Mouse (Mus musculus): ENCODE data around the gene Fam213b. TPM values are rescaled to one million over a fixed set of nuclear protein-coding genes. Genes with fewer than 3 reads are reported as not detected.

The Fam213b gene
- polyA plus RNA-seq, 1 experiment, result 30.7 TPM

- TF ChIP-seq POLR2A (IDR thresholded peaks at IDR 0.05; ENCODE audit: borderline replicate concordance, extremely low read depth, insufficient read depth, insufficient read length, poor library complexity, severe bottlenecking) (no peak), CTCF (IDR thresholded peaks at IDR 0.05; ENCODE audit: borderline replicate concordance, extremely low read depth, insufficient read depth, insufficient read length) (no peak)
- DNase-seq (ENCODE audit: low read depth), result no peak
Measured at GRCm38 (mm10) chr4:154922291-154922690, 23.4 kb upstream of the Fam213b start.

- no peak for TF ChIP-seq POLR2A (IDR thresholded peaks at IDR 0.05; ENCODE audit: borderline replicate concordance, extremely low read depth, insufficient read depth, insufficient read length, poor library complexity, severe bottlenecking)
- TF ChIP-seq CTCF (IDR thresholded peaks at IDR 0.05; ENCODE audit: borderline replicate concordance, extremely low read depth, insufficient read depth, insufficient read length), result no peak
- no peak for DNase-seq (ENCODE audit: low read depth)
Measured at GRCm38 (mm10) chr4:154916662-154917061, 17.7 kb upstream of the Fam213b start.

DNA sequence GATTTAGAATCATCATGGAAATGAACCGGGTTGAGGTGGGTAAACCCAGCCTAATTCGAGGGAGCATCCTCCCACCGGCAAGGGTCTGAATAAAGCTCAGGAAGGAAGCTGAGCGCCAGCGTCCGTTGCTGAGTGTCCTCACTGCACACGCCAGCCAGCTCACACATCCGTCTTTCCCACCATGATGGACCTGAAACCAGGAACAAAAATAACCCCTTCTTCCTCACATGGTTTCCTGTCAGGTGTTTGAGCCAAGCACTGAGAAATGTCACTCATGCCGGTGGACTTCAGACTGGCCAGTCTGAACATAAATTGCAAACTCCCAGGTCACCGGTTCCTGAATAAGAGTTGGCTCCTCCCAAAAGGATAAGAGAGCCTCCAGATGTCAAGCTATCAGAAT lies 16.4 kb upstream of the Fam213b start:
- no peak for DNase-seq (ENCODE audit: low read depth)
- no peak for TF ChIP-seq POLR2A (IDR thresholded peaks at IDR 0.05; ENCODE audit: borderline replicate concordance, extremely low read depth, insufficient read depth, insufficient read length, poor library complexity, severe bottlenecking)
- TF ChIP-seq CTCF (IDR thresholded peaks at IDR 0.05; ENCODE audit: borderline replicate concordance, extremely low read depth, insufficient read depth, insufficient read length), result no peak

GRCm38 (mm10) chr4:154914707-154915106 lies 15.8 kb upstream of the Fam213b start:
- no peak for DNase-seq (ENCODE audit: low read depth)
- no peak for TF ChIP-seq CTCF (IDR thresholded peaks at IDR 0.05; ENCODE audit: borderline replicate concordance, extremely low read depth, insufficient read depth, insufficient read length)
- no peak for TF ChIP-seq POLR2A (IDR thresholded peaks at IDR 0.05; ENCODE audit: borderline replicate concordance, extremely low read depth, insufficient read depth, insufficient read length, poor library complexity, severe bottlenecking)

GRCm38 (mm10) chr4:154914252-154914651 lies 15.3 kb upstream of the Fam213b start:
- TF ChIP-seq CTCF (IDR thresholded peaks at IDR 0.05; ENCODE audit: borderline replicate concordance, extremely low read depth, insufficient read depth, insufficient read length) (no peak), POLR2A (IDR thresholded peaks at IDR 0.05; ENCODE audit: borderline replicate concordance, extremely low read depth, insufficient read depth, insufficient read length, poor library complexity, severe bottlenecking) (no peak)

DNA sequence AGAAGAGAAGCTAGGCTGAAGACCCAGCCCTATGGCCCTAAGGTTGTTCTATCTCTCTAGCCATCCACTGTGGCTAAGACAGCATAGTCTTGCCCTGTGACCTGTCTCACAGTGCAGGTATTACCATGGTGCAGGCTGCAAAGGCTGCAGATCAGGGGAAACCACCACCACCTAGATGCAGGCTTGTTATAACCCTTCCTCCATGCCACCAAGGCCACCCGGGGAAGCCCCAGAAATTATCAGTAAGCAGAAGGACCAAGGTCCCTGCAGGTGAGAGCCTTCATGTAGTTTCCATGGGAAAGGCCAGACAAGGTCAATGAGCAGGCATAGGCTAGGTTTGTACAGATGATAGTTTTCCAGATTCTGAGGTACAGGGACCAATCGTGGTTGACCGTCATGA lies 14.9 kb upstream of the Fam213b start:
- no peak for DNase-seq (ENCODE audit: low read depth)
- no peak for TF ChIP-seq CTCF (IDR thresholded peaks at IDR 0.05; ENCODE audit: borderline replicate concordance, extremely low read depth, insufficient read depth, insufficient read length)
- no peak for TF ChIP-seq POLR2A (IDR thresholded peaks at IDR 0.05; ENCODE audit: borderline replicate concordance, extremely low read depth, insufficient read depth, insufficient read length, poor library complexity, severe bottlenecking)

More at GRCm38 (mm10) chr4:154914252-154914651, 15.3 kb upstream of the Fam213b start:
- no peak for DNase-seq (ENCODE audit: low read depth)

DNA sequence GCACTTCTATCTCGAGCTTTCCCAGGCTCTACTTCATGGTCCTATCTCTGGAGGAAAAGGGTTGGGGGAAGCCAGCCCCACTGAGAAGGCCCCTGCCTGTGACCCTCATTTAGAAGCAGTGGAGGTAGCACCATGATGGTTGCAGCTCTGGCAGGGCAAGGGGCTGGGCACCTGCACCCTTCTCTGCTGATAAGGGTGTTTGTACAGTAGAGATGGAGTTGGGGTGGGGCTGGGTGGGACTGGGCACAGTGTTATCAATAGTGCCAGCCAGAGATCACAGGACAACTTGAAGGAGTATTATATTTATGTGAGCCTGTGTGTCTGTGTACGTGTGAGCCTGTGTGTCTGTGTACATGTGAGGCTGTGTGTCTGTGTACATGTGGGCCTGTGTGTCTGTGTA lies 12.7 kb upstream of the Fam213b start:
- TF ChIP-seq CTCF (IDR thresholded peaks at IDR 0.05; ENCODE audit: borderline replicate concordance, extremely low read depth, insufficient read depth, insufficient read length) (no peak), POLR2A (IDR thresholded peaks at IDR 0.05; ENCODE audit: borderline replicate concordance, extremely low read depth, insufficient read depth, insufficient read length, poor library complexity, severe bottlenecking) (no peak)
- no peak for DNase-seq (ENCODE audit: low read depth)

DNA sequence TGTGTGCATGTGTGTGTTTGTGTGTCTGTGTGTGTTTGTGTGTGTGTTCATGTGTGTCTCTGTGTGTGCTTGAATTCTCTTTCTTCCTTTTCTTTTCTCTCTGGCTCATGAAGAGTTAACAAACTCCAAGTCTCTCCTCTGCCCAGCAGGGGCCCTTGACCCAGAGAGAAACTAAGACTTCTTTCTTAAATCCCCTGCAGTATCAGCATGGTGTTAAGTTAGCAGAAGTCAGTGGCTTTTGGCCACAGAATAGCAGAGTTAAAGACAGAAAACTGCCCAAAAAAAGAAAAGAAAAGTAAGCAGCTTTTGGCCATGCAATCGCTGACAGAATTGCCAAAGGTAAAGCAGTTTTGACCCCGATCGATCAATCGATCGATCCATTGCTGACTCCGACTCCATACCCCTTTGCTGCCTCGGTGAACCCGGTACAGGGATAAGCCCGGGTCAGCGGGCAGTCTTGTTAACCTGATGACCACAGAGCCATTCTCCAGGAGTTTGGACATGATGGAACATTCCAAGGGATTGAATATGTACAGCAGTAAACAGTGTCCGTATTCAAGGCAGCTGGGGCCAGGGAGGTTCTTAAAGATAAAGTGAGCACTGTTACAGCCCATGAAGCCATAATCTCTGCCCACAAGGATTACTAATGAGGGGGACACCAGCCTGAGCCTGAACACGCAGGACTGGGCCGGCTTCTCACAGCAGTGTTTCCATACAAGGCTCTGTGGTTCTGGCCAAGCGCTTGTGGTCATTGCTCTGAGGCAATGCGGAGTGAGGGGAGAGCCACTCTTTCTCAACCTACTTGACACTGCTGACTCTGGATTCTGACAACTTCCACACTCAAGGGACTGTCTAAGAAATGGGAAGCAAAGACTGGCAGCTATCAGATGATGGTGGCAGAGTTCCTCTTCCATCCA lies 11.9 kb upstream of the Fam213b start:
- no peak for DNase-seq (ENCODE audit: low read depth)
- TF ChIP-seq CTCF (IDR thresholded peaks at IDR 0.05; ENCODE audit: borderline replicate concordance, extremely low read depth, insufficient read depth, insufficient read length), result no peak
- TF ChIP-seq POLR2A (IDR thresholded peaks at IDR 0.05; ENCODE audit: borderline replicate concordance, extremely low read depth, insufficient read depth, insufficient read length, poor library complexity, severe bottlenecking), result no peak

DNA sequence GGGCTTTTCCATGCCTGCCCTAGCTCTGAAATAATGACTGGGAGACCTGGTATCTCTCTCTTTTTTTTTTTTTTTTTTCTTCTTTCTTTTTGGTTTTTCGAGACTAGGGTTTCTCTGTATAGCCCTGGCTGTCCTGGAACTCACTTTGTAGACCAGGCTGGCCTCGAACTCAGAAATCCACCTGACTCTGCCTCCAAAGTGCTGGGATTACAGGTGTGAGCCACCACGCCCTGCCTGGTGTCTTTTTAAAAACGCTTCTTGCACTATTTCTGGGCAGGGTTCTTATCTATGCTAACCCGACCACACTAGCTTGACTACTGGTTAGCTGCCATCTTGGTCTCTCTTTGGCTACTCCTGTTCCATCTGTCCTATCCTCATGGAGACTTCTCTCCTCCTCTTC lies 9.6 kb upstream of the Fam213b start:
- no peak for TF ChIP-seq CTCF (IDR thresholded peaks at IDR 0.05; ENCODE audit: borderline replicate concordance, extremely low read depth, insufficient read depth, insufficient read length)
- no peak for TF ChIP-seq POLR2A (IDR thresholded peaks at IDR 0.05; ENCODE audit: borderline replicate concordance, extremely low read depth, insufficient read depth, insufficient read length, poor library complexity, severe bottlenecking)
- no peak for DNase-seq (ENCODE audit: low read depth)

GRCm38 (mm10) chr4:154907833-154908232 lies 8.9 kb upstream of the Fam213b start:
- TF ChIP-seq POLR2A (IDR thresholded peaks at IDR 0.05; ENCODE audit: borderline replicate concordance, extremely low read depth, insufficient read depth, insufficient read length, poor library complexity, severe bottlenecking), result no peak
- TF ChIP-seq CTCF (IDR thresholded peaks at IDR 0.05; ENCODE audit: borderline replicate concordance, extremely low read depth, insufficient read depth, insufficient read length), result peak; percentile 86
- peak; percentile 87 for DNase-seq (ENCODE audit: low read depth)

DNA sequence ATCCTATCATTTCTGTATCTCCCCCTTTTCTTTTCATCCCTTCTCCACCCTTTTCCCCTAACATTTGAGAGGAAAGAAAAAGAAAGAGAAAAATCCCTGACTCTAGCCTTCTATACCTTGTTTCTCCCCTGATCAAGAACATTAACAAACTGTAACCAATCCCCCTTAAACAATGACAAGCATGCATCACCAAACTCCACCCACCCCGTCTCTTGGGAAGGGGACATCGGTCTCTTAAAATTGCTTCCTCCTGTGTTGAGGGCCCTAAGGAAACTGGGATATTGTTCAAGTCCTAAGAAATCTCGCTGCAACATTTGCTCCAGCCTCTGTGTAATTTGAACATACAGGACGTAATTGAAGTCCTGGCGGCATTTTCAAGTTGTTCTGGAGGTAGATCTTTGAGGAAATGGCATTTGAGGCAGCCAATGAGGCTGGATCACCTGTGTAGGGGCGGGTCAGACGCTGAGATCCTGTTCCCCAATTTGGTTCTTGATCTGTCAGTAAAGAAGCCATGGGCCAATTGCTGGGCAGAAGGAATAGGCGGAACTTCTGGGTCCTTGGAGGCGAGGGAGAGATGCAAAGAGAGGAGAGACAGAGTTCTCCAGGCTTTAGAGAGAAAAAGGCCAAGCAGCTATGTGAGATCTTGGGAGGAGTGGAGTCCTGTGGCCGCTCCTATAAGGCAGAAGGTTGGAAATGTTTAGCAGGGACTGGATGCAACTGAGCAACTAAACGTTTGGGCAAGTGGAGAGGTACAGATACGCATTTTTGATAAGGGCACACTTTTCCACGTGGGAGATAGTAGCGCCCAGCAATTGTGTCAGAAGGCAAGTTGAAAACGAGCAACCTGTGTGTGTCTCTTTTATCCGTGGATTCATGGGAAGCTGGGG lies 5.5 kb upstream of the Fam213b start:
- DNase-seq (ENCODE audit: low read depth), result peak; percentile 96
- TF ChIP-seq CTCF (IDR thresholded peaks at IDR 0.05; ENCODE audit: borderline replicate concordance, extremely low read depth, insufficient read depth, insufficient read length), result no peak
- no peak for TF ChIP-seq POLR2A (IDR thresholded peaks at IDR 0.05; ENCODE audit: borderline replicate concordance, extremely low read depth, insufficient read depth, insufficient read length, poor library complexity, severe bottlenecking)
